Mouse (Mus musculus): Measurements from ENCODE around the gene Tspan5. TPM values are rescaled to one million over a fixed set of nuclear protein-coding genes. Genes with fewer than 3 reads are reported as not detected.

Tspan5 gene
- total RNA-seq, 1 experiment from 2014 or later = 25.5 TPM

DNA sequence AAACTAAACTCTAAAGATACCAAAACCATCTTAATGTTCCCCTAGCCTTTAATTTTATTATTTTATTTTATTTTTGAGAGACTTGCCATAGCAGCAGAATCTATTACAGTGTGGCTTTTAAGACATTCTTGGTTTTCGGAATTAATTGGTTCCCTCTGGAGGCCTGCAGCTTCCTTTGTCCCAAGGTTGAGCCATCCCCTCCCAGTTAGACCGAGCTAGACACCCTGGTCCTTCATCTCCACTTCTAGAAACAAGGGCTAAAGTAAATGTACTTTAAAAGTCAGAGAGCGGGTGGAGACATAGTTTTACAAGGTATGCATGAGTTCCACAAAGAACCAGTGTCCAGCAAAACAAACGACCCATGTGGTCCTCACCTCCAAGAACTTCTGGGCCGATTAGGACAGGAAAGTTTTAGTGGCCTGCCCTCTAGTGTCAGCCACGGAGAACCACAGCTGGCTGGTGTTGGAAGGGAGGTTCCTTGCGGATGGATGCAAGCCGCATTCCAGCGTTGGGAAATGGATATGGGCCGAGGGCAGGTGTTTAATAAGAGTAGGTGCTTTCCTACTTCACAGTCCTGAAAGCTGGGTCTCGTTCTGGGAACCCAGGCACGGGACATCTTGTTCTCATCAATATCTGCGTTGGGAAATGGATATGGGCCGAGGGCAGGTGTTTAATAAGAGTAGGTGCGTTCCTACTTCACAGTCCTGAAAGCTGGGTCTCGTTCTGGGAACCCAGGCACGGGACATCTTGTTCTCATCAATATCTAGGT lies 164.3 kb downstream of the Tspan5 start:
- ATAC-seq (replicated peaks; ENCODE audit: low read depth, poor library complexity, severe bottlenecking) = peak; percentile 91

DNA sequence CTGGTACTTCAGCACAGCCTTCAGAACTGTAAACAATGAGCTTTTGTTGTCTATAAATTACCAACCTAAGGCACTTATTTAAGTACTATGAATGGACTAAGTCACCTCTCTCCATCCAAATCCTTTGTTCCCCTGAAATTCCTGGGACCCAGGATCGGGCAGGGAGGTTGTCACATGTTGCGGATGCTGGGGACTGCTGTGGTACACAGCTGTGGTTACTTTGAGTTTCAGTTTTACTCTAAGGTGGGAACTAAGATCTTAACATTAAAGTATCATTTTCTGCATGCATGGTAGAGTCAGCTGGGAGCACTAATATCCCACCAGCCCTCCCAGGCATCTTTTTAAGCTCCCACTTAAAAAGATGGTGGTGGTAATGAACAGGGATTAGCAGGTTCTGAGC lies 167.3 kb downstream of the Tspan5 start:
- no peak for ATAC-seq (replicated peaks; ENCODE audit: low read depth, poor library complexity, severe bottlenecking)

DNA sequence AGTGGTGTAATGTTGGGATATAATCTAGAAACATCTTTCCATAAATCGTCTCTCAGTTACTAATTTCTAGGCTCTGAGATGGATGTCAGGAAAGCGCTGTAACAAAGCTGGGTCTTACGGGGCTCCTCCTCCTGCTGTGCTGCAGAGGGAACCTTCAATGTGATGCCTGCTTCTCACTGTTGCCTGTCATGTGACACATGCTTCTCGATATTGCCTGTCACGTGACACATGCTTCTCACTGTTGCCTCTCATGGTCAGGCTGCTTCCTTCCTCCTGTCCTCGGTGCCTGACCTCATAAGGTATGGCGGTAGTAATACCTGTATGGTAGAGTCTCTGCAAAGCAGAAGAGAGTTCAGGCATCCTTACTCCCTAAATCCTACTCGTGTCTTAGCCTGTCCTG lies 170.5 kb downstream of the Tspan5 start:
- no peak for ATAC-seq (replicated peaks; ENCODE audit: low read depth, poor library complexity, severe bottlenecking)

DNA sequence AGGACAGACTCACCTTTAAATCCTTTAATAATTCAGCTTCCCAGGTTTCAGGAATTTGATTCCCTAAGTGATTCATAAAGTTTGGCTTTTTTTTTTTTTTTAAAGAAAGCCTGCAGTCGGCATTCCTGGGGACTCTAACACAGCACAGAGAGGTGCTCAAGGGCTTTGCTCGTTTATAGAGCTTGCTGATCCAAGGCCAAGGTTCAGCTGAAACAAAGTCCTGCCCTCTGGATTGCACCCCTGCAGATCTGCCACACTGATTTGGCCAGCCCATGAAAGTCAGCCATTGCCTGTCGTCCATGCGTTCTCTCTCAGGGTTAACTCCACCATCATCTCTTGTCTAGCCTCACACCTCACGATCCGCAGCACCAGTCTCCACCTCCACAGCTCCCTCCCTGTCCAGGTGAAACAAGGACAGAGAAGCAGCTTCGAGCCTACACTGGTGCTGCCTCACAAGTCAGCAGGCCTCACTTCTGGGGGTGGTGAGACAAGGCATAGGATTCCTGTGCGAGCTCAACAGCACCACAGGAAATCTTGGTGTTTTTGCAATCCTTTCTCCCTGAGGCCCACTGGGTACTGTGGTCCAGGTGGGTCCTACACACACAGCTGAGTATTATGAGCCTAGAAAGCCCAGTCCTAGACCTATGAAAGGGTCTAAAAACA lies 172.8 kb downstream of the Tspan5 start:
- ATAC-seq (replicated peaks; ENCODE audit: low read depth, poor library complexity, severe bottlenecking) = no peak

DNA sequence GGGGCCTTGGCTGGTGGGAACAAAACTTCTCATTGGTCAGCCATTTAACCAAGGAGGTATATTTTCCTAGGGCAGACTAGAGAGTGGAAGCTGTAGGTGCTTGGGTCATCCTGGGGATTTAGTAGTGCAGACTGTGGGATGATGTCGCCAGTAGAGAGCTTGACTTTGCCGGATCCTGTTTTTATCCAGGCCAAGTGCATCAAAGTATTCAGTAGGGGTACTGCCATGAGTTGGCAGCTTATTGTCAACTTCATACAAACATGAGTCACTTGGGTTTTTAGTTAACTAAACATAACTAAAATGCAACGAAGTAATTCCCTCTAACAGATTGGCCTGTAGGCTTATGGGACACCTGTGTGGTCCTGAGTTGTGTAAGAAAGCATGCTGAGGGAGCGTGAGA lies 174.6 kb downstream of the Tspan5 start:
- ATAC-seq (replicated peaks; ENCODE audit: low read depth, poor library complexity, severe bottlenecking) = no peak

DNA sequence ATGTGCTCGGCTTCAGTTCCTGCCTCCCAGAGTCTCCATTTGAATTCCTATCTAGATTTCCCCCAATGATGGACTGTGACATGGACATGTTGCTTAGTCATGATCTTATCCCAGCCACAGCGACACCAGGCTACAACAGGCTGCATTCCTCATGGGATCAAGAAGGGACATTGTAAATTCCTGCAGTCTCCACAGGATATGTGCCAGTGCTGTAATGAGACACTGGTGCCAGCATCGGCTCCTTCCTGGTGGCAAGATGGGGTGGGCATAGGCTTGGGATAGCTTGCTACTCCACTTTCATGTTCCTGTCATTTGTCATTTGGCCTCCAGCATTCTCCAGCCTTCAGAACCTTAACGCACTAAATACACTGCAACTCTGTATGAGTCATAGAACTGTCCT lies 175.0 kb downstream of the Tspan5 start:
- ATAC-seq (replicated peaks; ENCODE audit: low read depth, poor library complexity, severe bottlenecking) = no peak

DNA sequence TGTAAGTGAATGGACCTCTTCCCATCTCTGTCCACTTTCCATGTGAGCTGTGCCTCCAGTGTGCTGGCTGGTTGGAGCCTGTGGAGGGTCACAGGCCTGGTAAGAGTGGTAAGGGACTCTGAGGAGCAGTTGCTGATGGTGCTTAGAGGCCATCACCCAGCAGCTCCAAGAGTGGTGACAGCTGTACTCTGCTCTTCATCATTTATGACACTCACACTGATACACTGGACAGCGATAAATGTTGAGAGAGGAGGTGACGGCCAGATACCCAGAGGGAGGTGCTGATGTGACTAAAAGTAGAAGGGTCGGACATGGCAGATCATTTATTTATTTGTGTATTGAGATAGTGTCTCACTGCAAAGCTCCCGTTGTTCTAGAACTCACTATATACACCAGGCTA lies 176.2 kb downstream of the Tspan5 start:
- no peak for ATAC-seq (replicated peaks; ENCODE audit: low read depth, poor library complexity, severe bottlenecking)

DNA sequence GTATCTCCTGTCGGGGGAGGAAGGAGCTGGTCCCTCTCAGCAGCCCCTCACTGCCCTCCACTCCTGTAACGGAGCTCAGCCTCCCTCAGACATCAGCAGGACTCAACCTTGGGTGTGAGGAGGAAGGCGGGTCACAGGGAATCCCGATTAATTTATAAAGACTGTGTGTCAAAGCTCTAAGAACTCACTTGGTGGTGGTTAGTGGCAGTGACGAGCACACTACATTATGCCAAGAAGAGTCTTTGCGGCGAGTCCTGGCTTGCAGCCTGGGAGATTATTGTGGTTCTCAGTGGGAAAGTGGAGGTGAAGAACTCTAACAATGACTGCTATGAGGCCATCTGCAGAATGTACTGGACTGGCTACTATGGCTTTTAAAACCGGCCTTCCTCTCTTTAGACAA lies 184.2 kb downstream of the Tspan5 start:
- ATAC-seq (replicated peaks; ENCODE audit: low read depth, poor library complexity, severe bottlenecking) = no peak

DNA sequence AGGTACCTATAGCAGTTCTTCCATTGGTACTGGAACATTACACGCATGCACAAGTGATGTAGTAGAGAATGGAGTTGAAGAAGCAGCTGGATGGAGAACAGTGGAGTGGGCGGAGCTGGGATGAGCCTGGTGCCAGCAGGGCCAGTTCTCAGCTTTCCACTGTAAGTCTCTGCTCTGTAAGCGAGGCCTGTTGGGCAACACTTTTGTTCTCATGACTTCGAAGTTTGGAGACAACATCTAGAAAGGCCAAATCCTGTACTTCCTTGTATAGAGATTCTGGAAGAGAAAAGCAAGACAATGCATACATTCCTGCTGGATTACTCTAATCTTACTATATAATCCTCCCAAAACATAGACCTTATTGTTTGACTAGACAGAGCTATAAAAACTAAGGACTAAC lies 185.4 kb downstream of the Tspan5 start:
- no peak for ATAC-seq (replicated peaks; ENCODE audit: low read depth, poor library complexity, severe bottlenecking)

DNA sequence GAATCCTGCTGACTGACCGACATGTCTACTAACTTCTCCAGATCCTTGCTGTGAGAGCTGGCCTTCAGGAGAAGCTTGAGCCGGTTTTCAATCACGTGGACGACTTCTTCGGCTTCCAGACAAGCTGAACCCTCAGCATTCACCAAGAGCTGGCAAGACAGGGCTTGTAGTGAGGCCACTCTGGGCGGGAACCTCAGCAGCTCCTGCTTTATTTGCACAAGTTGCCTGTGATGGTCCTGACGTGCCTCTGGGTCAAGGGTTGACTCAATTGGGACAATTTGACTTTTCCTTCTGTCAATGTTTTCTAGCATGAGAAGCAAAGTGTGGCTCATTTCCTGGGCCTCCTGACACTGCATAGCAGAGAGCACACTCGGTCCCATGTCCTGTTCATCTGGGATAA lies 194.8 kb downstream of the Tspan5 start:
- no peak for ATAC-seq (replicated peaks; ENCODE audit: low read depth, poor library complexity, severe bottlenecking)

DNA sequence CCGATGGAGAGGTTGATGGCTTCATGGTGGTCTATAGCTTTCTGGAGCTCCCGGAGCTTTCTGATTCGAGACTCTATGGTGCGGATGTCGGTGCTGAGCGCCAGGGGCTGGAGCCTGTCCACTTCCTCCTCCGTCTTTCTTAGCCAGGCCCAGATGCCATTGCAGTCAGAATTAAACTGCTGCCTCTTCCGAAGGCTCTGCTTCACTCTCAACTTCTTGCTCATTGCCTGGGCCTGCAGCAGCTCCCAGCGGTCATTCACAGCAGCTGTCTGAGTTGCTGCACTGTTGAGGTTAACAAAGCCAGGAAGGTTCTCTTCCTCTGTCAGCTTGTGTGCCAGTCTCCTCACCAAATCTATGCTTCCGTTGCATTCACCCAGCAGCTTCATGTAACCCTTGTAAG lies 195.2 kb downstream of the Tspan5 start:
- no peak for ATAC-seq (replicated peaks; ENCODE audit: low read depth, poor library complexity, severe bottlenecking)

DNA sequence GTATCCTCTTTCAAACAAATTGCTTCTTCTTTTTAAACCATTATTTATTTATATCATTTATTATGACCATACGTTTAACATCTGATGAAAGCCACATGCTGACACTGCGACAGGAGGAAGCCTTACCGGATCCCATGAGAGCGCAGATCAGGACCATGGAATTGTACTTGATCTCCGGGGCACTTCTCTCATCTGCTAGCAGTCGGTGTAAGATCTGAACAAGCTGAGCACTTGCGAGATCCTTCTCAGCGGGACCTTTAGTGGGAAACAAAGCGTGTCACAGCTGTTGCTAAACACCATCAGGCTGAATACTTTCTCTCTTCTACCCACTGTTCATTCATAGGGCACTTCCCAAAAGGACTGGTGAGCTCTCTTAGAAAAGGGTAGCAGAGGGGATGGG lies 199.6 kb downstream of the Tspan5 start:
- ATAC-seq (replicated peaks; ENCODE audit: low read depth, poor library complexity, severe bottlenecking) = no peak

DNA sequence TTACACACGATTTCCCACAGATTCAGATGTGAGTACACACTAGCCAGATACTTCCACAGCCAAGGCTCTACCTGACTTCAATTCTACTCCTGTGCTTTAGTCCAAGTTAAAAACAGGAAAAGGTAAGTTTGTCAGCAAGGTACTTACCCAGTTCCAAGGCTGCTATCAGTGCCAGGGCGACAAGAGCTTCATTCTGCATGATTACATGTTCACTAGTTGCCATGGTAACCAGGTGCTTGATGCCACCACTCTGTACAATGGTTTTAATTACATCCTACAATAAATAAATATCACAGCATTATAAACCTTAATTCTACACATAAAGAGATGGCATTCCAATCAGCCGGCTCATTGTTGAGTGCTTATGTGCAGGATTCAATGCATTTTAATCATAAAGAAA lies 203.5 kb downstream of the Tspan5 start:
- no peak for ATAC-seq (replicated peaks; ENCODE audit: low read depth, poor library complexity, severe bottlenecking)

DNA sequence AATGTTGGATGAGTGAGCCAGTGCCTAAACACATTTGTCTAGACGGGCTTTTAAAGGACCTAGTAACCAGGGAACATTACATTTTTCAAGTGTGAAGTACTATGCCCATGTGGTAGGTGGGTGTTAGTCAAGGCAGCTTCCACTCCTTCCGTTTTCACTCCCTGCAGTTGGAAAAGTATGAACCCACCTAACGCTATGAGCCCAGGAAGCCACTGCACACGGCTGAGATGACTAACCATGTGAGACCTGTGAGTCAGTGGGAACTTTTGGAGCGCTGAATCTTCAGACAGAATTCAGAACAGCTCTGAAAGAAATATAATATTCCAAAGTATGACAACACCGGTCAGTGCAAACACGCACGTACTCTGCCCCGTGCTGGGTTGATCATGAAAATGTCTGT lies 207.1 kb downstream of the Tspan5 start:
- ATAC-seq (replicated peaks; ENCODE audit: low read depth, poor library complexity, severe bottlenecking) = no peak

DNA sequence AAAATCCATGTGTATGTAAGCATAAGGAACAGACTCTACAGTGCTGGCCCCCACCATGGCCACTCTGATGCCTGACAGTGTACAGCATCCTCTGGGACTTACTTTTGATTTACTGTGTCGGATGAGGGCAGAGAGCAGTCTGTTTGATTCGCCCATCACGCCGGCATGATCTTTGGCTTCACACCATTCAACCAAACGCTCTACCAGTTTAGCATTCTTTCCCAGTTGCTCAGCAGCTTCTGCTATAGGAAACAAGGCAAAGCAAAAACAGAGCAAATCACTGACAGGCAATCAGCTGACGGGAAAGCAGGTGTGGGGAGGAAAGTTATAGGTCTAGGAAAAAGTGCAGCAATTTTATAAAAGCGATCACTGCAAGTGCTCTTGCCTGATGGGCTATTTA lies 213.2 kb downstream of the Tspan5 start:
- ATAC-seq (replicated peaks; ENCODE audit: low read depth, poor library complexity, severe bottlenecking) = no peak

Other genes starting within 250 kb of the Tspan5 start
- gene Eif4e, start 216.0 kb upstream of the Tspan5 start, total RNA-seq (2017) = 197 and 200 TPM in 2 replicates

Measured in common myeloid progenitor, adult 5-6 weeks (primary cell).